Comparison of ENCODE assay signal across 8 mouse cellular contexts in genomic region chr8:57486491-57487440, GRCm38 (mm10). TPM values are rescaled to one million over a fixed set of nuclear protein-coding genes. Genes with fewer than 3 reads are reported as not detected.
DNase-seq lines count a peak whose midpoint lies in the region; ATAC-seq lines count a peak whose summit lies in the region.

No protein-coding gene starts in this region.

- peak; percentile 63 for ATAC-seq in intestine, embryonic 15.5 days
- peak; percentile 63 for ATAC-seq in limb, embryonic 12.5 days (ENCODE audit: insufficient number of reproducible peaks, insufficient read depth, low FRiP score, low TSS enrichment, low read depth)
- ATAC-seq in midbrain, embryonic 12.5 days (ENCODE audit: low FRiP score, low read depth): peak; percentile 69

- peak overlapping the region; percentile 82 for H3K9ac ChIP-seq in intestine, embryonic 15.5 days
- H3K9ac ChIP-seq in limb, embryonic 12.5 days (replicated peaks): peak overlapping the region; percentile 93
- peak overlapping the region; percentile 96 for H3K9ac ChIP-seq in midbrain, embryonic 12.5 days (replicated peaks)

- H3K27ac ChIP-seq in intestine, embryonic 15.5 days: peak overlapping the region; percentile 95
- peak overlapping the region; percentile 98 for H3K27ac ChIP-seq in limb, embryonic 12.5 days
- peak overlapping the region; percentile 99 for H3K27ac ChIP-seq in midbrain, embryonic 12.5 days (replicated peaks)

- H3K4me1 ChIP-seq in intestine, embryonic 15.5 days (replicated peaks): 0 out of 2 replicates have a peak, but pooled peaks cover 3% of the 10 kb centered on the region
- H3K4me1 ChIP-seq in limb, embryonic 12.5 days (replicated peaks): peaks cover 7% of the 10 kb centered on the region
- peaks cover 14% of the 10 kb centered on the region for H3K4me1 ChIP-seq in midbrain, embryonic 12.5 days

- H3K4me2 ChIP-seq in intestine, embryonic 15.5 days (replicated peaks): peak overlapping the region; percentile 69
- peak overlapping the region; percentile 77 for H3K4me2 ChIP-seq in limb, embryonic 12.5 days
- H3K4me2 ChIP-seq in midbrain, embryonic 12.5 days (replicated peaks): peak overlapping the region; percentile 78

- H3K4me3 ChIP-seq in intestine, embryonic 15.5 days (replicated peaks): peak overlapping the region; percentile 94
- peak overlapping the region; percentile 95 for H3K4me3 ChIP-seq in limb, embryonic 12.5 days (replicated peaks)
- H3K4me3 ChIP-seq in midbrain, embryonic 12.5 days: peak overlapping the region; percentile 98

- intact Hi-C loops in gastrocnemius, postnatal 14 days (cut with DNase I; ENCODE audit: low total_unique reads): no loop called here

- under 1% methylated on average over 54 of the region's 54 CpGs for WGBS in intestine, embryonic 15.5 days
- under 1% methylated on average over 54 of the region's 54 CpGs for WGBS in limb, embryonic 12.5 days
- under 1% methylated on average over 52 of the region's 54 CpGs for WGBS in midbrain, embryonic 12.5 days

- no peaks in the 10 kb centered on the region for H3K27me3 ChIP-seq in intestine, embryonic 15.5 days (replicated peaks)
- H3K27me3 ChIP-seq in limb, embryonic 12.5 days: no peaks in the 10 kb centered on the region
- H3K27me3 ChIP-seq in midbrain, embryonic 12.5 days: no peaks in the 10 kb centered on the region

- H3K9me3 ChIP-seq in intestine, embryonic 15.5 days: no peaks in the 10 kb centered on the region
- no peaks in the 10 kb centered on the region for H3K9me3 ChIP-seq in limb, embryonic 12.5 days
- no peaks in the 10 kb centered on the region for H3K9me3 ChIP-seq in midbrain, embryonic 12.5 days

- 0 out of 2 replicates have a peak, but pooled peaks cover 4% of the 10 kb centered on the region for H3K36me3 ChIP-seq in intestine, embryonic 15.5 days
- H3K36me3 ChIP-seq in limb, embryonic 12.5 days: peaks cover 15% of the 10 kb centered on the region
- H3K36me3 ChIP-seq in midbrain, embryonic 12.5 days: peaks cover 14% of the 10 kb centered on the region

- DNase-seq in layer of hippocampus, adult 11-12 months (ENCODE audit: low spot score): peak; percentile 27
- no peak for DNase-seq in layer of hippocampus, adult 9-10 months (ENCODE audit: low spot score)
- DNase-seq in embryo, embryonic 10 days (ENCODE audit: low spot score): peak; percentile 64
- DNase-seq in gastrocnemius, postnatal 14 days: peak; percentile 53
- peak; percentile 47 for DNase-seq in spleen, adult 12 weeks (ENCODE audit: low spot score)

RNA-seq across cellular contexts. Expression of gene Sap30, which starts 0.9 kb away (rescaled TPM):
- total RNA-seq in gastrocnemius, postnatal 14 days (2021): 10 to 100 TPM; 16.7 to 26.8 TPM
- polyA plus RNA-seq in intestine, embryonic 15.5 days (2015; fragmentation: Nextera tagmentation; extraction: Ambion mirVana): 29.2 and 37.7 TPM in 2 replicates
- 79.7 and 87.7 TPM in 2 replicates for polyA plus RNA-seq in limb, embryonic 12.5 days (2016; fragmentation: Nextera tagmentation; extraction: Ambion mirVana)
- polyA plus RNA-seq in midbrain, embryonic 12.5 days (2016; fragmentation: Nextera tagmentation; extraction: Ambion mirVana): 115 and 116 TPM in 2 replicates

RNA-seq across cellular contexts. Expression of gene Hmgb2, which starts 24.9 kb away (rescaled TPM):
- 10 to 100 TPM; 19.2 to 21.8 TPM for total RNA-seq in gastrocnemius, postnatal 14 days (2021)
- polyA plus RNA-seq in intestine, embryonic 15.5 days (2015; fragmentation: Nextera tagmentation; extraction: Ambion mirVana): 281 and 387 TPM in 2 replicates
- polyA plus RNA-seq in limb, embryonic 12.5 days (2016; fragmentation: Nextera tagmentation; extraction: Ambion mirVana): 584 and 630 TPM in 2 replicates
- 531 and 557 TPM in 2 replicates for polyA plus RNA-seq in midbrain, embryonic 12.5 days (2016; fragmentation: Nextera tagmentation; extraction: Ambion mirVana)

RNA-seq across cellular contexts. Expression of gene Scrg1, which starts 31.0 kb away (rescaled TPM):
- not detected for total RNA-seq in gastrocnemius, postnatal 14 days (2021)
- 0.21 and 0.25 TPM in 2 replicates for polyA plus RNA-seq in intestine, embryonic 15.5 days (2015; fragmentation: Nextera tagmentation; extraction: Ambion mirVana)
- 3.9 and 4.4 TPM in 2 replicates for polyA plus RNA-seq in limb, embryonic 12.5 days (2016; fragmentation: Nextera tagmentation; extraction: Ambion mirVana)
- polyA plus RNA-seq in midbrain, embryonic 12.5 days (2016; fragmentation: Nextera tagmentation; extraction: Ambion mirVana): 0.69 TPM in 1 of 2 replicates, not detected in the other
